Mouse (Mus musculus) cerebellum, adult 2 months (tissue): Measurements from ENCODE around the gene Olfr1180. TPM values are rescaled to one million over a fixed set of nuclear protein-coding genes. Genes with fewer than 3 reads are reported as not detected.
"Not testable (repeated sequence)": the region's sequence is repeated elsewhere in the genome, so short reads cannot be mapped to it uniquely, and the experiment has no call there.

Experiments
- DNase-seq, 2 experiments: peaks; one replicate each; pipeline ENCODE4 v3.0.0; 2021
- H3K27ac ChIP-seq: fragments of 200-500 bp; 2 replicates; pipeline ENCODE4 v1.5.1; 2012; ENCODE audit warnings: low read length, control low read depth, inconsistent platforms; ENCODE audit not compliant: insufficient read depth
- H3K27me3 ChIP-seq: fragments of 200-500 bp; 2 replicates; pipeline ENCODE4 v1.6.1; 2012; ENCODE audit warnings: inconsistent platforms, mild to moderate bottlenecking, low read length, moderate library complexity; ENCODE audit not compliant: control insufficient read depth, insufficient read depth
- H3K4me1 ChIP-seq: fragments of 200-500 bp; 2 replicates; pipeline ENCODE4 v1.6.1; 2011; ENCODE audit warnings: low read length; ENCODE audit not compliant: control insufficient read depth, insufficient read depth
- H3K4me3 ChIP-seq: fragments of 200-500 bp; replicated peaks from 2 replicates; pipeline ENCODE3; 2011; ENCODE audit warnings: mild to moderate bottlenecking, low read depth, low read length, control low read depth; ENCODE audit not compliant: insufficient read depth
- CTCF ChIP-seq: fragments of 200-500 bp; IDR thresholded peaks from 2 replicates; pipeline ENCODE4 v1.5.1; 2011; ENCODE audit warnings: low read depth, mild to moderate bottlenecking, control low read depth, low read length, moderate library complexity, borderline replicate concordance; ENCODE audit not compliant: insufficient read depth
- POLR2A ChIP-seq: fragments of 200-500 bp; IDR thresholded peaks from 2 replicates; pipeline ENCODE4 v1.6.1; 2011; ENCODE audit warnings: low read length, control low read depth, borderline replicate concordance; ENCODE audit not compliant: insufficient read depth
- WGBS: fragments of 180-500 bp; shearing (Covaris S2); methylation state at CpG from one replicate; pipeline ENCODE4 v1.1.7; 2018; 5-methylcytosine and 5-hydroxymethylcytosine counted together
- polyA plus RNA-seq: library from polyadenylated mRNA; depleted of rRNA; stranded (reverse); fragments of >200 nt; gene quantifications from 2 replicates; pipeline ENCODE4 v1.2.3, GENCODE M21; 2012; rRNA removed

The Olfr1180 gene
- polyA plus RNA-seq: not detected in 2 replicates

GRCm38 (mm10) chr2:88419051-88419450 is at the start of gene Olfr1180:
Gene Olfr1180 (minus strand): TSS chr2:88419151.
- 69% methylated on average over 2 of the region's 2 CpGs for WGBS

GRCm38 (mm10) chr2:88454567-88454966 is 35.6 kb upstream of the Olfr1180 start, which contains the start of gene Olfr1183:
Gene Olfr1183 (plus strand): TSS chr2:88454867.
- WGBS: 75% methylated on average over 1 of the region's 1 CpGs
- H3K27ac ChIP-seq, DNase-seq, H3K4me1 ChIP-seq, H3K27me3 ChIP-seq, H3K4me3 ChIP-seq: not testable (repeated sequence)

More at GRCm38 (mm10) chr2:88419051-88419450, at the start of gene Olfr1180:
- no peaks in the 10 kb centered on the region for H3K4me1 ChIP-seq
- no peaks in the 10 kb centered on the region for H3K27me3 ChIP-seq
- TF ChIP-seq POLR2A (no peak), CTCF (no peak)
- no peak for DNase-seq
- H3K27ac ChIP-seq: no peak within 1 kb of the TSS
- H3K4me3 ChIP-seq: no peak within 1 kb of the TSS

GRCm38 (mm10) chr2:88449031-88449430 is 30.1 kb upstream of the Olfr1180 start, which contains the start of gene Gm13757:
Gene Gm13757 (minus strand): TSS chr2:88449131.
- WGBS: 89% methylated on average over 1 of the region's 1 CpGs
- H3K27me3 ChIP-seq: no peaks in the 10 kb centered on the region
- TF ChIP-seq POLR2A: no peak
- no peak for TF ChIP-seq CTCF
- no peak for DNase-seq
- H3K27ac ChIP-seq: no peak within 1 kb of the TSS
- H3K4me1 ChIP-seq: no peaks in the 10 kb centered on the region
- H3K4me3 ChIP-seq: no peak within 1 kb of the TSS

- Histone ChIP-seq H3K27ac (no peak within 1 kb of the TSS), H3K27me3 (no peaks in the 10 kb centered on the region), H3K4me3 (no peak within 1 kb of the TSS), H3K4me1 (no peaks in the 10 kb centered on the region)
- WGBS: 90% methylated on average over 1 of the region's 1 CpGs
- no peak for DNase-seq
- no peak for TF ChIP-seq POLR2A
- no peak for TF ChIP-seq CTCF
Measured at GRCm38 (mm10) chr2:88426071-88426470, 7.1 kb upstream of the Olfr1180 start, which contains the start of gene Olfr1181. Gene Olfr1181 (minus strand): TSS chr2:88426171.

GRCm38 (mm10) chr2:88406353-88406752 is 12.6 kb downstream of the Olfr1180 start, which contains the start of gene Olfr1179:
Gene Olfr1179 (minus strand): TSS chr2:88406453.
- 86% methylated on average over 3 of the region's 3 CpGs for WGBS
- TF ChIP-seq POLR2A (no peak), CTCF (no peak)
- H3K27me3 ChIP-seq: no peaks in the 10 kb centered on the region
- no peak for DNase-seq
- H3K4me3 ChIP-seq: no peak within 1 kb of the TSS
- H3K4me1 ChIP-seq: no peaks in the 10 kb centered on the region
- no peak within 1 kb of the TSS for H3K27ac ChIP-seq

- Histone ChIP-seq H3K4me3 (no peak within 1 kb of the TSS), H3K27me3 (no peaks in the 10 kb centered on the region), H3K4me1 (no peaks in the 10 kb centered on the region), H3K27ac (no peak within 1 kb of the TSS)
- no peak for DNase-seq
- WGBS: 82% methylated on average over 1 of the region's 1 CpGs
- TF ChIP-seq POLR2A: no peak
- no peak for TF ChIP-seq CTCF
Measured at GRCm38 (mm10) chr2:88386762-88387161, 32.2 kb downstream of the Olfr1180 start, which contains the start of gene Olfr1178. Gene Olfr1178 (plus strand): TSS chr2:88387062.

Other genes with a start within 250 kb of the Olfr1180 start
- gene Olfr1168, start 237.3 kb downstream of the Olfr1180 start, polyA plus RNA-seq: not detected in 2 replicates
- gene Olfr1170, start 190.8 kb downstream of the Olfr1180 start, polyA plus RNA-seq: not detected in 2 replicates
- gene Olfr1173, start 139.3 kb downstream of the Olfr1180 start, polyA plus RNA-seq: not detected in 2 replicates
- gene Olfr1174-ps, start 104.0 kb downstream of the Olfr1180 start, polyA plus RNA-seq: not detected in 2 replicates
- gene Olfr1175-ps, start 91.9 kb downstream of the Olfr1180 start, polyA plus RNA-seq: not detected in 2 replicates
- not detected in 2 replicates for gene Olfr1176, start 82.4 kb downstream of the Olfr1180 start, polyA plus RNA-seq
- not detected in 2 replicates for gene Olfr1177-ps, start 72.7 kb downstream of the Olfr1180 start, polyA plus RNA-seq
- not detected in 2 replicates for gene Olfr1178, start 32.1 kb downstream of the Olfr1180 start, polyA plus RNA-seq
- gene Olfr1179, start 12.7 kb downstream of the Olfr1180 start, polyA plus RNA-seq: not detected in 2 replicates
- not detected in 2 replicates for gene Olfr1181, start 7.0 kb upstream of the Olfr1180 start, polyA plus RNA-seq
- not detected in 2 replicates for gene Gm13757, start 30.0 kb upstream of the Olfr1180 start, polyA plus RNA-seq
- not detected in 2 replicates for gene Olfr1183, start 35.7 kb upstream of the Olfr1180 start, polyA plus RNA-seq
- gene Olfr1184, start 64.4 kb upstream of the Olfr1180 start, polyA plus RNA-seq: not detected in 2 replicates
- not detected in 2 replicates for gene Olfr1185-ps1, start 74.2 kb upstream of the Olfr1180 start, polyA plus RNA-seq
- gene Olfr1186, start 99.4 kb upstream of the Olfr1180 start, polyA plus RNA-seq: not detected in 2 replicates
- not detected in 2 replicates for gene Olfr1188, start 137.8 kb upstream of the Olfr1180 start, polyA plus RNA-seq
- not detected in 2 replicates for gene Olfr1189, start 167.3 kb upstream of the Olfr1180 start, polyA plus RNA-seq
- gene Olfr1191-ps1, start 221.4 kb upstream of the Olfr1180 start, polyA plus RNA-seq: not detected in 2 replicates
- gene Olfr1192-ps1, start 229.4 kb upstream of the Olfr1180 start, polyA plus RNA-seq: not detected in 2 replicates